Mouse (Mus musculus) urinary bladder, postnatal 25 days (tissue): ENCODE results near the gene Ccnl2.

Experiments
- DNase-seq: peaks from one replicate; pipeline ENCODE4 v3.0.0; 2022; ENCODE audit warnings: low spot score

The Ccnl2 gene

DNA sequence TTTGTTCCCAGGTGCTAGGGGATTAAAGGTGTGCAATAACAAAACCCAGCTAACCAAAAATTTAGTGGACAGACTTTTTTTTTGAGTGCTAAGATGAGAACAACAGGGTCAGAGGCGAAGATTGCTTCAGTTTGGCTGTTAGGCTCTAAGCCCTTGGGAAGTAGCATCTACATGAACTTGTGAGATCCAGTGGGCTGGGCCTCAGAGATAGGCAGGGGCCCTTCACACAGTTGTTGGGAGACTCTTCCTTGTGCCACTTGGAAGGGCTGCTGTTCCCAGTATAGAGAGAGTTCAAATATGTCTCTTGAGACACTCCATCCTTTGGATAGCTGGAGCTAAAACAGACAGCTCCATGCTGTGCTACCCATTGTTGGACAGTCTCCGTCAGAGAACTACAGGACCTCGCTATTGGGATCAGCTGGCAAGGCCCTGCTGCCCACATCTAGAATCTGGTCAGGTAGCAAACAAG lies 22.2 kb upstream of the Ccnl2 start, which contains the start of gene Ankrd65:
Gene Ankrd65 (plus strand): TSS at position 419 of the 469 bp plus-strand sequence.
- no peak for DNase-seq

DNA sequence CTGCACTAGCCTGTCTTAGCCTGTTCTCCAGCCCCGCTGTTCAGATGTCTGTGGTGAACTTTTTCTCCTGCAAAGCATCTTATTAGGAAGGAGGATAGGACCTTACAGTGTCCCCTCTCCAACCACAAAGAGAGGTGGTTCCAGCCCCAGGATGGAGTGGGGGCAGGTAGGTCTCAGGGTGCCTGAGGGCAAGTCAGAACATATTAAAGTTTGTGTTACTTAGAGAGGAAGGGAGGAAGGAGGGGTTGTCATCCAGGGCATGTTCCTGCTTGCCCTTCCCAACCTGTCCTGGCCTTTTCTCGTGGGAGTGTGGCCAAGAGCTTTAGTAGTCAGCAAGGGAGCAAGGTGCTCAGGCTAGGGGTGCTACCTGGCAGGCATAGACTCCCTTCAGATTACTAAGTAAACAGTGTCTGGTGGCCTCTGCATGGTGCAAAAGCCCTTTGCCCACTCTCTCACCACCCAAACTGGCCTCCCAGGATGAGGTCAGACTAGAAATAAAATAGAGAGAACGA lies 21.6 kb upstream of the Ccnl2 start:
- DNase-seq = peak; percentile 35

DNA sequence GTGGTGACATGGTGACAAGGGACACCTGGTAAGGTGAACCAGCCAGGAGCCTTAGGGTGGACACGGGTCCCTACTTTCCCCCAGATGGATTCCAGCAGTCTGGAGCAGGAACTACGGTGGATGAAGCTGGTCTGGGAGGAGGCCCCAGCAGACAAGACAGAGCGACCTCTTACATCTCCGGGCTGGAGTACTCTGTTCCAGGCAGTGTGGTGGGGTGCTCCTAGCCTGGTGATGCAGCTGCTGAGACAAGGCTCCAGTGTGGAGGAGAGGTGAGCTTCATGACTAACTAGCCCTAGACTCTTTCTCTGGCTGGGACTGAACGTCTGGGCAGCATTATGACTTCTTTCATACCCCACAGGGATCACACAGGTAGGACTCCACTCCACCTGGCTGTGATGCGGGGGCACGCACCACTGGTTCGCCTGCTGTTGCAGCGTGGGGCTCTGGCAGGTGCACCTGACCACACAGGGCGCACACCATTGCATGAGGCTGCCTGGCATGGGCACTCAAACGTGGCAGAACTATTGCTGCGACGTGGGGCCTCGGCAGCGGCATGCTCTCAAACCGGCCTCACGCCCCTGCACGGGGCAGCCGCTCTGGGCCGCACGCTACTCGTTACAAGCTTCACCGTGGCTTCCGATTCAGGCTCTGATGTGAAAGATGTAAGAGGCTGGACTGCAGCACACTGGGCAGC lies 20.9 kb upstream of the Ccnl2 start:
- no peak for DNase-seq

DNA sequence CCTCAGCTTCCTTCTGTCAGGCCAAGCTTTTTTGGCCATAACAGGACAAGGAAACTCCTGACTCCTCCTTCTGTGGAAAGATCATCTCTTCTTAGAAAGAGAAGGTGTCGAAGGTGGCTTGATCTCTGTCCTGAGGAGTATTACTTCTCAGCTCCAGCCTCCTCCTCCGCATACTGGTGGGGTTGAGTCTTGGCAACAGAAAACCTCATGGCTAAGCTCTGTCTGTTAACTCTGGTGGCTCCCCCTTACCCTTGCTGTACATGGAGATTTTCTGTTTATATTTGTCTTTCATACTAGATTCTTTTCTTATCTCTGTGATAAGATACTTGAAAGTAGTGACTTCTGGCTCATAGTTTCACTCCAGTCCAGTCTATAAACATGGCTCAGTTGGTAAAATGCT lies 18.6 kb upstream of the Ccnl2 start:
- no peak for DNase-seq

DNA sequence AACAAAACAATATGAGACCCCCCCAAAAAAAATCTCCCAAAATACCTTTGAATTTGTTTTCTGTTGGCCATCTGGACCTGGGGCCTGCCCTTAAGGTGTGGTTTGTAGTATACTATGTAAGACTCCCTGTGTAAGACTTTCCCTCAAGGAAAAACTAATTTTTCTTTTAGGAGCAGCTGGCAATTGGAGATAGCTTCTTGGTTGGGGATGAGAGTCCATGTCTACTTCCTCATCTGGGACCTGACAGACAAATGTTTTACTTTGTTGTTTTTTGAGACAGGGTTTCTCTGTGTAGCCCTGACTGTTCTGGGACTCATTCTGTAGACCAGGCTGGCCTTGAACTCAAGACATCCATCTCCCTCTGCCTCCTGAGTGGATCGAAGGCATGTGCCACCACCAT lies 10.2 kb upstream of the Ccnl2 start:
- DNase-seq = no peak

DNA sequence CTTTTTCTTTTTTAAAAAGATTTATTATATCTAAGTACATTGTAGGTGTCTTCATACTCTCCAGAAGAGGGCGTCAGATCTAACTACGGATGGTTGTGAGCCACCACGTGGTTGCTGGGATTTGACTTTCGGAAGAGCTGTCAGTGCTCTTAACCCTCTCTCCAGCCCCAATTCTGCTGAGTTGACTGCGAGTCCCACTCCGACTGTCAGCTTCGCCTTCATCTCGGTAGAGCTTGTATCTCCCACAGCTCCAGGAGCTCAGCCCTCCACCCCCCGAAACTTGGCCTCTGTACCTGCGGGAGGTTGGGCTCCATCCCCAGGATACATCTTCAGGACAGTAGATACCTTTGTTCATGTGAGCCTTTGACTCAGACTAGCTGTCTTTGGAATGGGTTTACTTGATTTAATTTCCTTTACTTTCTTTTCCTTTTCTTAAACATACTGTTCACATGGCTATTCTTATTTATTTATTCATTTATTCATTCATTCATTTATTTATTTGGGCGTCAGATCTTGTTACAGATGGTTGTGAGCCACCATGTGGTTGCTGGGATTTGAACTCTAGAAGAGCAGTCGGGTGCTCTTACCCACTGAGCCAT lies 9.4 kb upstream of the Ccnl2 start, which contains the start of gene Mrpl20:
Gene Mrpl20 (plus strand): TSS at position 138 of the 599 bp plus-strand sequence.
- DNase-seq = no peak

DNA sequence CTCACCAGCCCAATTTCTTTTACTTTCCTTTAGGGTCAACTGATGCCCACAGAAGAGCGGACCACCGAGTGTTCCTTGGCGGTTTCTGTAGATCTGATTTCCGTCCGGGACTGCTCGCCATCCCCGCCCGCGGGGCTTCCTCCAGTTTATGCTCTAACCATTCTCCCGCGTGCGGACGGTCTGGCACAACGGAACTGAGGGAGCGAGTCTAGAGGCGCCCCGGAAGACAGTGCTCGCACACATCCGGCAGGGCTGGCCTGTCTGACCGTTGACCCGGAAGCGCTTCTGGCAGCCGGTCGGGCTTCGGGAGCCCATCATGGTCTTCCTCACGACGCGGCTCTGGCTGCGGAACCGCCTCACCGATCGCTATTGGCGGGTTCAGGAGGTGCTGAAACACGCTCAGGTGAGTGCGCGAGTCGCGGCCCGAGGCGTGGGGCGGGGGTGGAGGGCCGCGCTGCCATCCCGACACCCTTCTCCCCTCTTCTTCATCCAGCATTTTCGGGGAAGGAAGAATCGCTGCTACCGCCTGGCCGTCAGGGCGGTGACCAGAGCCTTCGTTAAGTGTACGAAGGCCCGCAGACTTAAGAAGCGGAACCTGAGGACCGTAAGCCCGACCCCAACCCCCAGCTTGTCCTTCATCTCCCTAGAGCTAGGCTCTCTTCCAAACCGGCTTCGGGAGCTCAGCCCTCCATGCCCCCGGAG lies 8.8 kb upstream of the Ccnl2 start:
- DNase-seq = peak; percentile 98

DNA sequence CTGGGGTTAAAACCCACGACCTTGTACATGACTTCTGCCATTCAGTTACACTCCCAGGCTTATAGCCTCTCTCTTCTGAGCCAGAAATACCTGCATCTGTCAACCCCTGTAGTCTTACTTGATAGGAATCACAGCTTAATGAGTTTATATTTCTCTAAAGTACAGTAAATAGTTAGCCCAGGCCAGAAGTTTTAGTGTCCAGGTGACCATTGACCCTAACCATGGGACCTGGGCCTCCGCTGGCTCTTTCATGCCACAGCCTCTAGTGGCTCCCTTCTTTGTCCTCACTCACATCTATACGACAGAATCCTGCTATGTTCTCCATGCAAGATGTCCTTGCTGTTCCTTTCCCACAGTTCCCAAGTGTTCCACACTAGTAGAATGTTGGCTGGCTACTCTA lies 4.4 kb upstream of the Ccnl2 start:
- no peak for DNase-seq

DNA sequence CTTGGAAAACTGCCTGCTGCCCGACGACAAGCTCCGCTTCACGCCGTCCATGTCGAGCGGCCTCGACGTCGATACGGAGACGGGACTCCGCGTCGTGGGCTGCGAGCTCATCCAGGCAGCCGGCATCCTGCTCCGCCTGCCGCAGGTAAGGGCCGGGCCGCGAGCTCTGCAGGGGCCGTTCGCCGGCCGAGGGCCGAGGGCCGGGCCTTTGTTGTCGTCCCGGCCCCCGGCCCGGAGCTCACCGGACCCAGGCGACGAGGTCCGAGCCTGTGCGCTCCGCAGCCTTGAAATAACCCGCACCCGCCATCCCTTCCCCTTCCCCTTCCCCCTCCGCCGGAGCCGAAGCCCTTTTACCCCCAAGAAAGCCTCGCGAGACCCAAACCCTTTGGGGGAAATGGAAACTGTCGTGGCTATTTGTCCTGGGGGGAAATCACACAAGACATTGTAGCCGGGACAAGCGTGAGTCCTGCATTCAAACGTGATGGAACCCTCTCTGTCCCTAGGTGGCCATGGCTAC lies 434 bp downstream of the Ccnl2 start:
- no peak for DNase-seq

DNA sequence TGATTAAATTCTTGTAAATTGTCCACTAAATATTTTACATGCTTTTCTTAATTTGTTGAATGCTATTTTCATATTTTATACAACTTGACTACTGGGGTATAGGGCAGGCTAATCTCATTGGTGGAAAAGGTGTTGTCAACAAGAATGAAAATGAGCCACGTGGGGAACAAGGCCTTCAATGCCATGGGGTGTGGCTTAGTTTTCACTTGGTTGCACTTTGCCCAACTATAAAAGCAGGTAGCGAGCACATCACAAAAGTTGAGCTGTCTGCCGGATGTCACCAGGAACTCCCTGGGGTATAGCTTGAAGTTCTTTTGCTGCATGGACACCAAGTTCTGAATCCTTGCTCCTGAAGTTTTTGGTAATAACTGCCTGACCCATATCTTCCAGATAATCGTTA lies 5.2 kb downstream of the Ccnl2 start:
- no peak for DNase-seq

DNA sequence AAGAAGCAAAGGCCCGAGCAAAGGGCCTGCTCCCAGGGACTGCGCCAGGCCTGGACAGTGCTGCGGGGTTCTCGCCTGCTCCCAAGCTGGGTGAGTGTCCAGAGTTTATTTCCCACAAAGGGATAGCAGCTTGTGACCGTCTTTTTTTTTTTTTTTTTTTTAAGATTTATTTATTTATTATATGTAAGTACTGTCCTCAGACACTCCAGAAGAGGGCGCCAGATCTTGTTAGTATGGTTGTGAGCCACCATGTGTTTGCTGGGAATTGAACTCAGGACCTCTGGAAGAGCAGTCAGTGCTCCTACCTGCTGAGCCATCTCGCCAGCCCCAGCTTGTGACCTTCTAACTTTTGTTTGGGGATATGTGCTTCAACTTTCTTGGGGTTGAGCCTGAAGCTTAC lies 8.7 kb downstream of the Ccnl2 start:
- no peak for DNase-seq

DNA sequence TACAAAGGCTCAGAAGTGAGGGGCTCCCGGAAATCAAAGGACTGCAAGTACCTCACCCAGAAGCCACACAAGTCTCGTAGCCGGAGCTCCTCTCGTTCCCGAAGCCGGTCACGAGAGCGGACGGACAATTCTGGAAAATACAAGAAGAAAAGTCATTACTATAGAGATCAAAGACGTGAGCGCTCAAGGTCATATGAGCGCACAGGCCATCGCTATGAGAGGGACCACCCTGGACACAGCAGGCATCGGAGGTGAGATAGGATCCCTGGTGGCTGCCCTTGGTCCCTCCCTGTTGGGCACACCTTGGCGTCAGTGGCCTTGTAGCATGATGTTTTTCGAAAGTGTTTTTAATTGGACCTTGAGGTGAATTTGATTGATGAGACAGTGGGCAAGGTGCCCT lies 11.2 kb downstream of the Ccnl2 start:
- DNase-seq = no peak

DNA sequence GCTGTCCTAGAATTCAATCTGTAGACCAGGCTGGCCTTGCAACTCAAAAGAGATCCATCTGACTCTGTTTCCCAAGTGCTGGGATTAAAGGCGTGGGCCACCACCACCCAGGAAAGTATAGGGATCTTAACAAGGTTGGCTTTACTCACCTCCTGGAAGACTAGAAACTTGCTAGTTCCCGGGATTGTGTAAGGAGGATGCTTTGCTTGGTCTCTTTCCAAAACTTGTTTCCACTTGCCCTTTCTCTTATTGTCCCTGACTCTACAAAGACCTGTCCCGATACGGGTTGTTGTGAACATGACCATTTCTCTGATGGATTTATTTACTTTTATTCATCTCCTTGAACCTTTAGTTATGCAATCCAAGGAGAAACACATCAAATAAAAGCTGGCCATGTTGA lies 17.6 kb downstream of the Ccnl2 start:
- DNase-seq = no peak

DNA sequence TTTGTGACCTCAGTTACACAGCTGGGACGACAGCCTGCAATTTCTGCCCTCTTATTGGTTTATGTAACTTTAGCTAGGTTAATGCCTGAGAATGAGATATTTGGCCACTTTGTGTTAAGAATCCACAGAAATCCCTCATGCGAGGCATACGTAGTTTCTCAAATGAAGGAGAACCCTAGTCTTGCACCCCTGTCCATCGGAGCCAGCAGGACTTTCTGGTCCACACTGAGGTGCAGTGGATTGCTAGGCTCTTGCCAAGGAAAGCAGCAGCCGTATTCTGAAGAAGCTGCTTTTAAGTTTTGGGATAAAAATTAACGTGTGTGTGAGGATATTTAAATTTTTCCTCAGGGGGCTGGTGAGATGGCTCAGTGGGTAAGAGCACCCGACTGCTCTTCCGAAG lies 18.3 kb downstream of the Ccnl2 start:
- DNase-seq = no peak

DNA sequence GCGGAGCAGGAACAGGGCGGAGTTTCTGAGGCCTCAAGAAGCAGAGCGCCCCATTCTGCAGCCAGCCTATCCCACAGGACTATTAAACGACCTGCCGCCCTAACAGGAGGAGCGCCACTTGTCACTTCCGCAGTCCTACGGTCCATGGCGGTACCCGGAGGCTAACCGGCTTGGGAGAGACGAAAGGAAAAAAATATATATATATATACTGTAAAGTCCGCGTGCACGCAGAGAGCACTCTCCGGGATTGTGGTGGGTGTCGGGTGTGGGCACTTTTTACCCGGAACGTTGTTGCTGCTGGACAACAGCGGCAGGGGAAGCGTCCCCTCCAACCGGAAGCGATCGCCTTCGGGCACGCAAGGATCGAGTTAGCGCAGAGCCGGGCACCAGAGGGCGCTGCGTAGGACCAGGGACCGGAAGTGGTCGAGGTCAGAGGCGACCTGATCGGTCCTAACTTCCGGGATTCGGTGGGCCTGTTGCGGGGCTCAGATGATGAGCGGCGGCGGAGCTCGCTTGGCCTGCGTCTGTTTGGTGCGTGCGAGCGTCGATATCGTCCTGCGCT lies 19.0 kb downstream of the Ccnl2 start, which contains the start of gene Aurkaip1:
Gene Aurkaip1 (plus strand): TSS at position 68 of the 562 bp plus-strand sequence.
- peak; percentile 94 for DNase-seq

DNA sequence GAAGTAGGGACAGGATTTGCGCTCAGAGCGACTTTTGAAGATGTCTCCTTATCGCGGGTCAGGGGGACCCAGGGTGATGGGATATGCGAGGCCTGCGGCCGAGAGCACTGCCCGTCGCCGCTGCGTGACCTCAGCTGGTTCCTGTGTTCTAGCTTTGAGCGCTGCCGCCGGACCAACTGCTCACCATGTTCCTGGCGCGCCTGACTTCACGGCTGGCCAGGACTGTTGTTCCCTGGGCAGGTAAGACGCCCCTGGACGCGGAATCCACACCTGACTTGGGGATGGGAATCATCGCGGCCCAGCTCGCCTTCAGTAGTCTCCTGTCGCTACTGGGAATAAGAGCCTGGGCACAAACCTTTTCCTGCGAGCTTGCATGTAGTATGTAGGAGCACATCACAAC lies 19.5 kb downstream of the Ccnl2 start:
- DNase-seq = no peak

DNA sequence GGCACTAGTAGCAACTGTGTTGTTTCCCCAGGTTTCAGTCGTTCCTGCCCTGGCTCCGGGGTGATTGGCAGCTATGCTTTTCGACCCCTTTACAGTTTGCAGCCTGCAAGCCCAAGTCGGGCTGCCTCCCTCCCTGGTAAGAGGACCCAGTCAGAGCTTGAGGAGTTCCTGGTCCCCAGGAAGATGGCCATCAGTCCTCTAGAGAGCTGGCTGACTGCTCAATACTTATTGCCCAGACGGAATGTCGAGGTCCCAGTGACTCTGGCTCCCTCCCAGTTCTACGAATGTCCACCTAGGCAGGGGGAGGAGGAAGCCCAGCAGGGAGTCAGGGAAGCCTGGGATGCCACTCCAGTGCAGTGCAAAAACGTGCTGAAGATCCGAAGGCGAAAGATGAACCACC lies 20.0 kb downstream of the Ccnl2 start:
- no peak for DNase-seq

DNA sequence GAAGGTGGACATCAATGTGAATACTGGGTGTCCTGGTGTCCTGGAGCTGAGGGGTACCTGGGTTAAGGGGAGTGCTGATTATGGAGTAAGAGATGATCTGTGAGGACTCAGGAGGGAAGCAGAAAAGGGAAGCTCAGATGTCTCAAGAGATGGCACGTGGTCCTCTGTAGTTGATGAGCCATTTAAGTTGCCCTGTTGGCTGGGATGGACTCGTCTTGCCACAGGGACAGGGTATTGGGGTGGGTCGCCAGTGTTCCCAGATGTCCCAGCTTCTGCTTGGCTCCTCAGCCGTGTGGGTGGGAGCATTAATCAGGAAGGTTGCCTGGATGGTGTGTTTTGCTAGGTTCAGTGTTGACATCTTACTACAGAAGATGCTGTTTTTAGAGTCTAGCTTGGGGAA lies 20.9 kb downstream of the Ccnl2 start:
- no peak for DNase-seq

DNA sequence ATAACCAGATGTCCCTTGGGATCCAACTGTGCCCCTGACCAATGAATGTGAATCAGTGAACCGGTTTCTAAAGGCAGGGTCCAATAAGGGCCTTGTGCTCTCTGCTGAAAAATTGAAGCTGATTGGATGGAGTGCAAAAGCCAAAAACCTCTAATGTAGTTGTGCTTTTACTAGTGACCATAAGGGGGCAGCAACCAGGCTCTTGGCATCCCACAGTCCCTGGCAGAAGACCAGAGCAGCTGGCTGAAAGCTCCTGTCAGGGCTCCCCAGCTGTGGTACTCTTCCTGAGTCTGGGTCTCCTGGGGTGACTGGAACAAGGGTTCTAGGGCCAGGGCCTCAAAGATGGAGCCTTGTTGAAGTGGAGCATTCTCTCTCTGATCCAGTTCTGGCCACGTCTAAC lies 21.5 kb downstream of the Ccnl2 start:
- peak; percentile 77 for DNase-seq

DNA sequence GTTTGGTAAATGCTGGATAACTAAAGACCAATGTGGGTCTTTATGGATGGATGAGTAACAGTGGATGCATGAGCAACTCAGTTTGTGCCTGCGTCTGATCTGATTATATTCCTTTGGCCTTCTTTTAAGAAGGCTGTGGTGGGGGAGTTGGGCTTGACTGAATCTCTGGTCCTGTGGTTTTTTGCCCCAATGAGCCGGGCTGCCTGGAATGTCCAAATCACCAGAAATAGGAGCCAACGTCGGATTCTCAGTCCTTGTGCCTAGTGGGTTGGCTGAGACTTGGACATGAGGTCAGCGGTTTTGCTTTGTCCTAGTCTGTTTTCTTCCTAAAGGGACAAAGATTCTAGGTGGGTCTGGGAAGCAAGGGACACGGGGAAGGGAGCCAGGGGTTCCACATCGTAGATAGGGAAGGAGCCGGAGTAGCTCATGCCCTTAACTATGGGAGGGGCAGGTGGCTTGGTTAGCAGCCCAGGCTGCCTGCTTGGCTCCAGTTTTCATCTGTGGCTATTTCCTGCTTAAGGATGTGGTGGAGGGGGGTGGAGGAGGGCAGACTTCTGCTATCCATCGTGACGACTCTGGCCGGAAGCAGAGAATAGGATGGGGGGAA lies 25.2 kb downstream of the Ccnl2 start:
- DNase-seq = no peak

DNA sequence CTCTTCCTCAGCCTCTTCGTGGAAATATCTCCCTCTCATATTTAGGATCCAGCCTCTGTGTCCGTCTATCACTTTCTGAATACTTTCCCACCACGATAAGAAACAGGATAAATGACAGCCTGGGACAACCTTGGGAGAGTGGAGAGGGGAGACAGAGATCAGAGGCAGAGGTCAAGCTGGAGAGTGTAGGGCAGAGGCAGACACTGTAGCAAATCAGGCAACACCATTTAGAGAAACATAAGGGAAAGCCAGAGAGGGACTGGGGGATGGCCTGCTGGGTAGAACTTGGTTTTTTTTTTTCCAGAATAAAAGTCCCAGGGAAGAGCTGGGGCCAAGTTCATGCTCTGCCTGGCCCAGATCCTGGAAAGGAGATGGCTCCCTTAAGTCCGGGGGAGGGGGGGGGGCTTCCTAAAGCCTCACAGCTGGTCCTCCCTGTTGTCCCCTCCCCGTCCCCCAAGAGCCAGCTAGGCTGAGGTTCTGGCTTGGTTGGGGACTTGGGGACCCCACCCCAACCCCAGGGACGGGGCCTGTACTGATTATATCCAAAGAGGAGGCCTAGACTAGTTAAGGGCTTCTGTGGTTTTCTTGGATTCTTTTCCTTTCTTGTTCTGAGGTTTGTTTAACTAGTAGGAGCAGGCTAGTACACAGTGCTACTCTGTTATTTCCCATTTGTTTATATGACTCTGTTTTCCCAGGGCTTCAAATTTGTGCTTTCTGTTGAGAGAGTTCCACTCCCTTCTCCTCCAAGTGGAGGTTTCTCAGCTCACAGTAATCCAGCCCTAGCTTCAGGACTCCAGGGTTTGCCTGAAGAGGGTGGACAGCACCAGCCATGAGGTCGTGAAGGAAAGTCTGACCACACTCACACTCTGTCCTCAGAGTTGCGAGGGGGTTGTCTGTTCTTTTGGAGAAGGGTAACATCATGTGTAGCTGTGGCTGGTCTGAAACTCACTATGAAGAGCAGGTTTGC lies 26.2 kb downstream of the Ccnl2 start:
- no peak for DNase-seq
